In genomic region chr5:23999083-23999671, GRCm38 (mm10) we compare ENCODE assay signal across 10 mouse cellular contexts.
"Had no signal": no experiment of that assay in that cellular context is flagged by ENCODE, and none has a peak within 500 bp of the region (broad histone marks: within the 10 kb centered on the region; RNA-seq: fewer than 3 reads in every experiment).

No protein-coding gene starts in this region.

- DNase-seq: left cerebral cortex, postnatal 4 days; liver, embryonic 13.5 days; lung, adult 2 months; lung, postnatal 14 days; lung, postnatal 4 days; midbrain, embryonic 14.5 days; thymus, adult 18-20 months; thymus, postnatal 36 days had no signal

- H3K27ac ChIP-seq: limb, embryonic 12.5 days; limb, embryonic 15.5 days; liver, embryonic 13.5 days had no signal

- H3K4me3 ChIP-seq: limb, embryonic 12.5 days; limb, embryonic 15.5 days; liver, embryonic 13.5 days had no signal
